Comparison of ENCODE assay signal across 21 mouse cellular contexts in the genomic region with DNA sequence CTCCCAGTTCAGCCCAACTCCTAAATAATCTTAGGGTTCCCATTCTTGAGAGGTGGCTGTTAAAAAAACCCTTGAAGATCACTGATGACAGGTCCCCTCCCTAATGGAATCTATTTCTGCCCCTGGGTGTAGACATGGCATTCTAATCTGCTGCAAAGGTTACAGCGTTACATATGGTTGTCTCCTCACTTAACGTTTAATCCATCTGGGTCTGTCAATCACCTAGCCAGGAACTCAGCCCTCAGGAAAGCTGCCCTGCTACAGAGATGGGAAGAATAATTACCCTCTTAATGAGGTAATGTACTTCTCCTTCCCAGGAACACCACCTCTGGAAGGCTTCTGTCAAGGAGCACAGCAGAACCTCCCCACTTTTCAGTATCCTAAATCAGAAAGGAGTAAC.
DNase-seq lines count a peak whose midpoint lies in the region; ATAC-seq and TF ChIP-seq lines count a peak whose summit lies in the region.
"Had no signal": no experiment of that assay in that cellular context is flagged by ENCODE, and none has a peak within 500 bp of the region (broad histone marks: within the 10 kb centered on the region; RNA-seq: fewer than 3 reads in every experiment).

No protein-coding gene starts in this region.

- no peaks in the 10 kb centered on the region for H3K27me3 ChIP-seq in forebrain, embryonic 14.5 days (replicated peaks; ENCODE audit: control insufficient read depth, insufficient read depth, low read length)
- H3K27me3 ChIP-seq in forebrain, embryonic 12.5 days = no peaks in the 10 kb centered on the region
- H3K27me3 ChIP-seq in hindbrain, embryonic 11.5 days (ENCODE audit: control insufficient read depth, insufficient read depth, low read length) = no peaks in the 10 kb centered on the region
- no peaks in the 10 kb centered on the region for H3K27me3 ChIP-seq in hindbrain, embryonic 14.5 days (ENCODE audit: control insufficient read depth, insufficient read depth, low read length)
- H3K27me3 ChIP-seq: embryonic facial prominence, embryonic 12.5 days; intestine, embryonic 15.5 days had no signal

- TF ChIP-seq CTCF in brain, embryonic 14.5 days (IDR thresholded peaks at IDR 0.05; ENCODE audit: borderline replicate concordance, extremely low read depth, insufficient read depth, insufficient read length) = no peak

- H3K4me2 ChIP-seq in forebrain, embryonic 14.5 days (ENCODE audit: low read length) = no peak overlapping the region
- no peak overlapping the region for H3K4me2 ChIP-seq in forebrain, embryonic 12.5 days
- H3K4me2 ChIP-seq in hindbrain, embryonic 11.5 days (replicated peaks; ENCODE audit: low read depth, low read length) = no peak overlapping the region
- no peak overlapping the region for H3K4me2 ChIP-seq in hindbrain, embryonic 14.5 days (replicated peaks)
- H3K4me2 ChIP-seq: embryonic facial prominence, embryonic 12.5 days; heart, embryonic 11.5 days; intestine, embryonic 15.5 days had no signal

- TF ChIP-seq POLR2A in brain, embryonic 14.5 days (IDR thresholded peaks at IDR 0.05; ENCODE audit: borderline replicate concordance, extremely low read depth, insufficient read depth, insufficient read length, poor library complexity, severe bottlenecking) = no peak

- 45% methylated on average over 2 of the region's 2 CpGs for WGBS in forebrain, embryonic 14.5 days
- 65% methylated on average over 2 of the region's 2 CpGs for WGBS in forebrain, embryonic 12.5 days
- WGBS in hindbrain, embryonic 11.5 days = 62% methylated on average over 2 of the region's 2 CpGs
- 34% methylated on average over 2 of the region's 2 CpGs for WGBS in hindbrain, embryonic 14.5 days

- peak; percentile 51 for DNase-seq in forebrain, embryonic 14.5 days (ENCODE audit: low spot score)
- no peak for DNase-seq in hindbrain, embryonic 11.5 days (ENCODE audit: low spot score)
- no peak for DNase-seq in hindbrain, embryonic 14.5 days (ENCODE audit: low spot score)
- peak; percentile 71 for DNase-seq in brain, embryonic 14.5 days (ENCODE audit: low read depth)
- no peak for DNase-seq in embryo, embryonic 10.5 days (ENCODE audit: low spot score)
- DNase-seq: adrenal gland, adult 2 months; adrenal gland, postnatal 14 days; cerebellum, adult 11-12 months; cerebellum, adult 8-10 months; cerebellum, postnatal 10 days; cerebellum, postnatal 36 days; gastrocnemius, adult 2 months; gastrocnemius, postnatal 14 days; kidney, adult 11 months; kidney, adult 8-10 months had no signal

- H3K27ac ChIP-seq in forebrain, embryonic 14.5 days (ENCODE audit: low read depth, low read length) = no peak overlapping the region
- H3K27ac ChIP-seq in forebrain, embryonic 12.5 days = no peak overlapping the region
- H3K27ac ChIP-seq in hindbrain, embryonic 11.5 days (ENCODE audit: low read depth, low read length) = no peak overlapping the region
- H3K27ac ChIP-seq in hindbrain, embryonic 14.5 days = no peak overlapping the region
- H3K27ac ChIP-seq: embryonic facial prominence, embryonic 12.5 days; gastrocnemius, adult 2 months; intestine, embryonic 15.5 days had no signal

- ATAC-seq in forebrain, embryonic 14.5 days = peak; percentile 77
- no peak for ATAC-seq in forebrain, embryonic 12.5 days (ENCODE audit: low FRiP score)
- ATAC-seq in hindbrain, embryonic 11.5 days (ENCODE audit: low FRiP score) = 0 out of 2 replicates have a peak, but pooled peaks have one; percentile 30
- ATAC-seq in hindbrain, embryonic 14.5 days (ENCODE audit: low FRiP score) = no peak
- ATAC-seq: hindbrain, embryonic 16.5 days; intestine, embryonic 15.5 days had no signal

- no peaks in the 10 kb centered on the region for H3K4me1 ChIP-seq in forebrain, embryonic 14.5 days (ENCODE audit: control insufficient read depth, insufficient read depth, low read length)
- peaks cover 7% of the 10 kb centered on the region for H3K4me1 ChIP-seq in forebrain, embryonic 12.5 days
- H3K4me1 ChIP-seq in hindbrain, embryonic 11.5 days (replicated peaks; ENCODE audit: control insufficient read depth, insufficient read depth, low read length) = no peaks in the 10 kb centered on the region
- 0 out of 2 replicates have a peak, but pooled peaks cover 3% of the 10 kb centered on the region for H3K4me1 ChIP-seq in hindbrain, embryonic 14.5 days (replicated peaks; ENCODE audit: control insufficient read depth, insufficient read depth, low read length)
- H3K4me1 ChIP-seq: intestine, embryonic 15.5 days had no signal

- H3K9ac ChIP-seq in forebrain, embryonic 14.5 days (ENCODE audit: low read length) = no peak overlapping the region
- no peak overlapping the region for H3K9ac ChIP-seq in forebrain, embryonic 12.5 days
- no peak overlapping the region for H3K9ac ChIP-seq in hindbrain, embryonic 11.5 days (ENCODE audit: low read depth, low read length)
- no peak overlapping the region for H3K9ac ChIP-seq in hindbrain, embryonic 14.5 days
- H3K9ac ChIP-seq: embryonic facial prominence, embryonic 12.5 days; intestine, embryonic 15.5 days had no signal

- H3K36me3 ChIP-seq in forebrain, embryonic 14.5 days (ENCODE audit: control insufficient read depth, insufficient read depth, low read length) = no peaks in the 10 kb centered on the region
- no peaks in the 10 kb centered on the region for H3K36me3 ChIP-seq in forebrain, embryonic 12.5 days (replicated peaks)
- H3K36me3 ChIP-seq in hindbrain, embryonic 11.5 days (ENCODE audit: control insufficient read depth, insufficient read depth, low read length) = no peaks in the 10 kb centered on the region
- no peaks in the 10 kb centered on the region for H3K36me3 ChIP-seq in hindbrain, embryonic 14.5 days (replicated peaks; ENCODE audit: control insufficient read depth, insufficient read depth)
- H3K36me3 ChIP-seq: embryonic facial prominence, embryonic 12.5 days; intestine, embryonic 15.5 days had no signal

- no peaks in the 10 kb centered on the region for H3K9me3 ChIP-seq in forebrain, embryonic 14.5 days (replicated peaks; ENCODE audit: control insufficient read depth, low read length)
- H3K9me3 ChIP-seq in forebrain, embryonic 12.5 days = no peaks in the 10 kb centered on the region
- H3K9me3 ChIP-seq in hindbrain, embryonic 11.5 days (ENCODE audit: control insufficient read depth, low read length) = no peaks in the 10 kb centered on the region
- H3K9me3 ChIP-seq in hindbrain, embryonic 14.5 days (ENCODE audit: control insufficient read depth, low read length) = no peaks in the 10 kb centered on the region
- H3K9me3 ChIP-seq: embryonic facial prominence, embryonic 12.5 days; intestine, embryonic 15.5 days had no signal

- no peak overlapping the region for H3K4me3 ChIP-seq in forebrain, embryonic 14.5 days (ENCODE audit: low read depth, low read length)
- H3K4me3 ChIP-seq in forebrain, embryonic 12.5 days (replicated peaks) = no peak overlapping the region
- H3K4me3 ChIP-seq in hindbrain, embryonic 11.5 days (ENCODE audit: low read depth, low read length) = no peak overlapping the region
- H3K4me3 ChIP-seq in hindbrain, embryonic 14.5 days (replicated peaks; ENCODE audit: low read length) = no peak overlapping the region
- H3K4me3 ChIP-seq: embryonic facial prominence, embryonic 12.5 days; erythroblast, embryonic 14.5 days; gastrocnemius, adult 2 months; intestine, embryonic 15.5 days had no signal

Comparison
In these comparisons a context has a peak if more than half of its experiments do, and no peak if none do; other contexts are left out.
1. ATAC-seq: peak in forebrain, embryonic 14.5 days (single experiment) and hindbrain, embryonic 11.5 days (single experiment); none in forebrain, embryonic 12.5 days (single experiment) and hindbrain, embryonic 14.5 days (single experiment).
2. DNase-seq: peak in forebrain, embryonic 14.5 days (single experiment) and brain, embryonic 14.5 days (single experiment); none in hindbrain, embryonic 11.5 days (single experiment), hindbrain, embryonic 14.5 days (single experiment) and embryo, embryonic 10.5 days (single experiment).